Mouse (Mus musculus): ENCODE data around the gene Smap2. TPM values are rescaled to one million over a fixed set of nuclear protein-coding genes. Genes with fewer than 3 reads are reported as not detected.
A peak's percentile ranks its signal among the peaks of the same experiment; 100 is the strongest.
"Not testable (repeated sequence)": the region's sequence is repeated elsewhere in the genome, so short reads cannot be mapped to it uniquely, and the experiment has no call there.

Gene Smap2
- 12.8 and 14.5 TPM in 2 replicates for polyA plus RNA-seq (2014; fragmentation: Nextera tagmentation; extraction: Ambion mirVana)

DNA sequence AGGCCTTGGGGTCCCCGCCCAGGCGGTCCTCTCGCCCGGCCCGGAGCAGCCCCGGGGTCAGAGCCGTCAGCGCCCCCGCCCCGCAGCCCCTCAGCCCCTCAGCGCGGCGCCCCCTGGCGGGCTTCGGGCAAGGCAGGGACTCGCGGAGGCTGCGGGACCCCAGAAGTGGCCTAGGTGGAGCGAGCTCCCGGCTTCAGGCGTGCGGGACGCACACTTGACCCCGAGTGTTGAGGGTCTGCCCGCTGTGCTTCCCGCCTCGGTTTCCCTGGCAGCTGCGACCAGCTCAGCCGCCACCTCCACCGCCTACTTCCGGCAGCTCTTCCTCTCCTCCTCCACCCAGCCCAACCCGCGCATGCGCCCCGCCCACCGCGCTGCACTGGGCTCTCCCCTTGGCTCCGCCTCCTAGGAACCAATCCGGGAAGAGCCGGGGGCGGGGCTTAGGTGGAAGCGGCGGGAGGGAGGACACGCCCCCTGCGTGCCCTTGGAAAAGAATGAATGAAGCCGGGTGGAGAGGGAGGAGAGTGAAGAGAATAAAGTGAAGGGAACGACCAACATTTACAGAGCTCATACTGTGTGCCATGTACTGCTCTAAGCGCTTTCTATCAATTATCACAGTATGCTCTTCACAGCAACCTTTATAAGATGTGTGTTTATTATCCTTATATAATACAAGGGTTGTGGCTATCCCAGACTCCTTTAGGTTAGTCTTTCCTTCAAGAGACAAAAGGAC is at the start of gene Smap2:
Smap2 (minus strand) TSS at position 320 of the 730 bp plus-strand sequence.
- H3K27ac ChIP-seq (ENCODE audit: low read depth, low read length), result peak within 1 kb of the TSS; percentile 70
- peaks cover 21% of the 10 kb centered on the region for H3K4me1 ChIP-seq (ENCODE audit: control insufficient read depth, insufficient read depth, low read length)
- H3K9ac ChIP-seq (ENCODE audit: low read depth, low read length), result peak within 1 kb of the TSS; percentile 81
- ATAC-seq (replicated peaks; ENCODE audit: insufficient number of reproducible peaks, low FRiP score, low TSS enrichment), result peak; percentile 98
- peak within 1 kb of the TSS; percentile 93 for H3K4me2 ChIP-seq
- H3K27me3 ChIP-seq (ENCODE audit: control insufficient read depth, insufficient read depth, low read length), result no peaks in the 10 kb centered on the region
- peak within 1 kb of the TSS; percentile 99 for H3K4me3 ChIP-seq (ENCODE audit: low read depth, low read length)
- H3K36me3 ChIP-seq (ENCODE audit: control insufficient read depth, insufficient read depth, low read length), result no peaks in the 10 kb centered on the region
- no peaks in the 10 kb centered on the region for H3K9me3 ChIP-seq (replicated peaks; ENCODE audit: control insufficient read depth, low read length)
- under 1% methylated on average over 38 of the region's 48 CpGs for WGBS (ENCODE audit: insufficient replicate concordance)

DNA sequence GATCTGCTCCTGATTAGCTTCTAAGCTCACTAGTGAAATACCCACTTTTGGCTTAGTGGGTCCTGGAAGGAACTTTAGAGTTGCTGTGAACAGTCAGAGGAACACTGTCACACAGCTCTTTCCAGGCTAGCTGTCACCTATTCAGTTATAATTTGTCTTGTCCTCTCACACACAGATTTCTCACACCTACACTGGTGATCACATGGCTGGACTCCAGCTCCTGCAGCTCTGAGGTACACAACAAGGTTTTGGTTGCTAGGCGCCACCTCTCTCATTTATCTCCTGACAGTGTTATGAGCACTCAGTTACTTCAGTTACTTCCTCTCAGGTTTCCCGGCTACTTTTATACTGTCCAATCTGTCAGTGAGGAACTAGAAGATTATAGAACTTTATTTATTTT is 48.3 kb upstream of the Smap2 start:
- Histone ChIP-seq H3K27me3 (ENCODE audit: control insufficient read depth, insufficient read depth, low read length) (no peaks in the 10 kb centered on the region), H3K9ac (ENCODE audit: low read depth, low read length) (no peak overlapping the region), H3K4me1 (ENCODE audit: control insufficient read depth, insufficient read depth, low read length) (no peaks in the 10 kb centered on the region), H3K4me3 (ENCODE audit: low read depth, low read length) (no peak overlapping the region), H3K27ac (ENCODE audit: low read depth, low read length) (no peak overlapping the region), H3K36me3 (ENCODE audit: control insufficient read depth, insufficient read depth, low read length) (peaks cover 9% of the 10 kb centered on the region), H3K9me3 (replicated peaks; ENCODE audit: control insufficient read depth, low read length) (no peaks in the 10 kb centered on the region), H3K4me2 (no peak overlapping the region)
- 62% methylated on average over 2 of the region's 2 CpGs for WGBS (ENCODE audit: insufficient replicate concordance)
- no peak for ATAC-seq (replicated peaks; ENCODE audit: insufficient number of reproducible peaks, low FRiP score, low TSS enrichment)

DNA sequence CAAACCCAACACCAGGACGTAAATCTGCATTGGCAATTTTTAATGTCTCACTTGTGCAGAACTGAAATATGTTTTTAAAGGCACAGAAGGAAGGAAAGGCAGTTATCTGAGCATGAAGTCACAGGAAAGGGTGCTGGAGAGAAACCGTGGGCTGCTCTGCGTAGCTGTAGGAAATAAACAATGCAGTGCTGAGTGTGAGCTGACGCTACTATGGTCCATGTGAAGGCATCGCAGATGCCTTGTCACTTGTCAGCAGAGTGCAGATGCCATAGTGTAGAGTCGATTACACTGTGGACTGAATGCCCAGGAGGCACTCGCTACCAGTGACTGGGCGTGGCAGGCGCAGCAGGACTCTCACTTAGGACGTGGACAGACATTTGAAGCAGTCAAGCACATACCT is 42.2 kb upstream of the Smap2 start:
- not testable (repeated sequence) for ATAC-seq (replicated peaks; ENCODE audit: insufficient number of reproducible peaks, low FRiP score, low TSS enrichment); H3K27ac ChIP-seq (ENCODE audit: low read depth, low read length); H3K27me3 ChIP-seq (ENCODE audit: control insufficient read depth, insufficient read depth, low read length); H3K9ac ChIP-seq (ENCODE audit: low read depth, low read length); H3K9me3 ChIP-seq (replicated peaks; ENCODE audit: control insufficient read depth, low read length); H3K4me1 ChIP-seq (ENCODE audit: control insufficient read depth, insufficient read depth, low read length); H3K4me3 ChIP-seq (ENCODE audit: low read depth, low read length); H3K36me3 ChIP-seq (ENCODE audit: control insufficient read depth, insufficient read depth, low read length); H3K4me2 ChIP-seq
- WGBS (ENCODE audit: insufficient replicate concordance), result 64% methylated on average over 9 of the region's 10 CpGs

DNA sequence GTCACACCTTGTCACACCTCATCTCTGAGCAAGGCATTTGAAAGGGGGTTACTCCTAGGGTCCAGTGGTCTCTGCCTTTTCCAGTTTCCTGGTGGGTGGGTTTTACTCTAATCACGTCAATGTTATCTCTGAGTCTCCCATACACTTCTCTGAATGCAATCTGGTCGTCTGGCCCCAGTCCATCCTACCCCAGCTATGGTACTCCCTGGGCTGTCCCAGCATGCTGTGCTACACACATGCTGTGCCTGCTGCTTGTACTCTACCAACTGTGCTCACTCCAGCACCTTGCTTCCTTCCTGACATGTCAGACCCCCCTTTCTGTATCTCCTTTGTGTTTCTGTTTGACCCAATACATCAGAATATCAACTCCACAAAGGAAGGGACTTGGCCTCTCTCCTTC is 40.0 kb upstream of the Smap2 start:
- Histone ChIP-seq H3K9me3 (replicated peaks; ENCODE audit: control insufficient read depth, low read length) (no peaks in the 10 kb centered on the region), H3K27ac (ENCODE audit: low read depth, low read length) (no peak overlapping the region), H3K4me1 (ENCODE audit: control insufficient read depth, insufficient read depth, low read length) (peaks cover 9% of the 10 kb centered on the region), H3K4me2 (no peak overlapping the region), H3K9ac (ENCODE audit: low read depth, low read length) (no peak overlapping the region), H3K4me3 (ENCODE audit: low read depth, low read length) (no peak overlapping the region), H3K36me3 (ENCODE audit: control insufficient read depth, insufficient read depth, low read length) (no peaks in the 10 kb centered on the region; the same call in 1 of the 2 replicates), H3K27me3 (ENCODE audit: control insufficient read depth, insufficient read depth, low read length) (peaks cover 20% of the 10 kb centered on the region)
- 37% methylated on average over 2 of the region's 2 CpGs for WGBS (ENCODE audit: insufficient replicate concordance)
- no peak for ATAC-seq (replicated peaks; ENCODE audit: insufficient number of reproducible peaks, low FRiP score, low TSS enrichment)

DNA sequence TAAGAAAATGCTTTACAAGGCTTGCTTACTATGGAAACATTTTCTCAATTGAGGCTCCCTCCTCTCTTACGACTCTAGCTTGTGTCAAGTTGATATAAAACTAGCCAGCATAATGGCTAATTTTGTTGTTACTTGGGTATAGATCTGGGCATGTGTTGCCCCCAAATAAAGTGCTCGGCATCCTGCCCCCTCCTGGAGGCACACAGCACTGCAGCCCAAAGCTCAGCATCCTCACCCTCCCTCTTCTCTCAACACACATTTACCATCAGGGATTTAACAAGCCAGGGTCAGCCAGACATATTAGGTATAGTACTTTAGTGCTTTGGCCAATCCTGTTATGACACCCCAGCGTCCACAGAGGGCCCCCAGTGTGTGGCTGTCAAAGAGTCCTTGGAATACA is 39.3 kb upstream of the Smap2 start:
- Histone ChIP-seq H3K9ac (ENCODE audit: low read depth, low read length) (no peak overlapping the region), H3K4me1 (ENCODE audit: control insufficient read depth, insufficient read depth, low read length) (peaks cover 10% of the 10 kb centered on the region), H3K27me3 (ENCODE audit: control insufficient read depth, insufficient read depth, low read length) (peaks cover 23% of the 10 kb centered on the region), H3K4me2 (no peak overlapping the region), H3K36me3 (ENCODE audit: control insufficient read depth, insufficient read depth, low read length) (no peaks in the 10 kb centered on the region), H3K27ac (ENCODE audit: low read depth, low read length) (no peak overlapping the region), H3K4me3 (ENCODE audit: low read depth, low read length) (no peak overlapping the region), H3K9me3 (replicated peaks; ENCODE audit: control insufficient read depth, low read length) (no peaks in the 10 kb centered on the region)
- no peak for ATAC-seq (replicated peaks; ENCODE audit: insufficient number of reproducible peaks, low FRiP score, low TSS enrichment)
- WGBS (ENCODE audit: insufficient replicate concordance), result 44% methylated on average over 3 of the region's 3 CpGs

DNA sequence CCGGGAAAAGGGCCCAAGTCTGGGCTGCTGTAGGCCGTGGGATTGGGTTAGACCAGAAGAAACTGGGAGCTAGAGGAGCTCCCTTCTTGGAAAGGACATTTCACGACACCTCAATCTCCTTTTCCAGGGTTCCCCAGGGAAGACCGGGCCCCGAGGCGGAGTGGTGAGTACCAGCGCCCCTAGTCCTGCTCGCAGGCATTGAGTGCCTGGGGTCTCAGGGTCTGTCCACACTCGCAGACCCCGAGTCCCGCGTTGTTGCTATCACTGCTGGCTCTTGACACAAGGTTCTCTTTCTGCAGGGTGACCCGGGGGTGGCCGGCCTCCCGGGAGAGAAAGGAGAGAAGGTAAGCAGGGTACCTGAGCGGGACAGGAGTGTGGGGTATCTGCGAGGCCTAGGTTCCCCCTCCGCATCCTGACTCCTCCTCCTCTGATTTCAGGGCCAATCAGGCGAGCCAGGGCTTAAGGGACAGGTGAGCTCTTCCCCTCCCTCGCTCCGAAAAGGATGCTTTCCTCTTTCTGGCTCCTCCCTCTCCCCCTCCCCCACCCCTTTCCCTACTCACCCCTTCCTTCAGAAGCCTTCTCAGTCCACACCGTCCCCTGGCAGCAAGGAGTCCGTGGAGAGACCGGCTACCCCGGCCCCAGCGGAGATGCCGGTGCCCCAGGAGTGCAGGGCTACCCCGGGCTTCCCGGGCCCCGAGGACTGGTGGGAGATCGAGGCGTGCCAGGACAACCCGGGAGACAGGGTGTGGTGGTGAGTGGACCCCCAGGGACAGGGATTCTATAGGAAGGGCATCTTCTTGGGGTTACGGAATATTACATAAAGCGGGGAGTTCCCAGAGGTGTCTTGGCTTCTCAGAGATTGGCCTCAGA is 35.6 kb upstream of the Smap2 start:
- ATAC-seq (replicated peaks; ENCODE audit: insufficient number of reproducible peaks, low FRiP score, low TSS enrichment), result no peak
- Histone ChIP-seq H3K4me3 (ENCODE audit: low read depth, low read length) (peak overlapping the region; percentile 23), H3K4me1 (ENCODE audit: control insufficient read depth, insufficient read depth, low read length) (peaks cover 10% of the 10 kb centered on the region), H3K9me3 (replicated peaks; ENCODE audit: control insufficient read depth, low read length) (no peaks in the 10 kb centered on the region), H3K27ac (ENCODE audit: low read depth, low read length) (no peak overlapping the region), H3K4me2 (peak overlapping the region; percentile 56), H3K9ac (ENCODE audit: low read depth, low read length) (peak overlapping the region; percentile 54), H3K36me3 (ENCODE audit: control insufficient read depth, insufficient read depth, low read length) (no peaks in the 10 kb centered on the region), H3K27me3 (ENCODE audit: control insufficient read depth, insufficient read depth, low read length) (peaks cover 23% of the 10 kb centered on the region)
- 10% methylated on average over 35 of the region's 35 CpGs for WGBS (ENCODE audit: insufficient replicate concordance)

DNA sequence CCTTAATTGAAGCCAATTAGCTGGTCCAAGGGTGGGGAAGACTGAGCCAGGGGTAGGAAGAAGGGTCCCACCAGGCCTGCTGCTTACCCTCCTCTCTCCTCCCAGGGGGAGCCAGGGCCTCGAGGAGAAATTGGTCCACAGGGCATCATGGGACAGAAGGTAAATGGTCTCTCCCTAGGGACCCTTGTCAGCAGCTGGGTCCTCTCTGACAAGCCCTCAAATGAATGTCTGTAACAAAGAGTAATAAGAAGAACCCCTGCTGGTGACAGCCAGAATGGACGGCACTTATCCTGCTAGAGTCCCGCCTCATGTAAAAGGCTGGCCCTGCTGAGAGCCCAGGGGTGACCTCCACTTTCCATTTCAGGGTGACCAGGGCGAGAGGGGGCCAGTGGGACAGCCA is 34.8 kb upstream of the Smap2 start:
- no peak for ATAC-seq (replicated peaks; ENCODE audit: insufficient number of reproducible peaks, low FRiP score, low TSS enrichment)
- Histone ChIP-seq H3K9ac (ENCODE audit: low read depth, low read length) (peak overlapping the region; percentile 54; the same call in 1 of the 2 replicates), H3K9me3 (replicated peaks; ENCODE audit: control insufficient read depth, low read length) (no peaks in the 10 kb centered on the region), H3K36me3 (ENCODE audit: control insufficient read depth, insufficient read depth, low read length) (no peaks in the 10 kb centered on the region), H3K4me1 (ENCODE audit: control insufficient read depth, insufficient read depth, low read length) (peaks cover 10% of the 10 kb centered on the region), H3K27ac (ENCODE audit: low read depth, low read length) (no peak overlapping the region), H3K4me3 (ENCODE audit: low read depth, low read length) (no peak overlapping the region), H3K4me2 (peak overlapping the region; percentile 56), H3K27me3 (ENCODE audit: control insufficient read depth, insufficient read depth, low read length) (peaks cover 23% of the 10 kb centered on the region)
- WGBS (ENCODE audit: insufficient replicate concordance), result 25% methylated on average over 4 of the region's 4 CpGs

DNA sequence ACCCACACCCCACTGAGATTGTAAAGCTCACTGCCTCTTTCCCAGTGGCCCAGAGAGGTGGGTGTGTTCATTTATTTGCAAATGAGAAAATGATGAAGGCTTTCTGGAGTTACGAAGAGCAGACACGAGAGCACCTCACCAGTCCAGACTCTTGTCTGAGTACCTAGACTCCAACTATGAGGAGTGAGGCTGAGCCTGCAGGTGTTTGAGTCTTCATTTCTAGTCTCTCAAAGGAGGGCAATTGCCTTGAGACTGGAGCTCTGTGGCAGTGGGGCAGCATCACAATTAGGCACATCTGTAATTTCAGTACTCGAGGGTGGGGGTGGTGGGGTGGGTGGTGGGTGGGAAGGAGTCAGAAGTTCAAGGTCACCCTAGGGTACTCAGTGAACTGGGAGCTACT is 25.9 kb upstream of the Smap2 start:
- H3K27ac ChIP-seq (ENCODE audit: low read depth, low read length), result no peak overlapping the region
- H3K4me2 ChIP-seq, result no peak overlapping the region
- peaks cover 26% of the 10 kb centered on the region for H3K27me3 ChIP-seq (ENCODE audit: control insufficient read depth, insufficient read depth, low read length)
- no peaks in the 10 kb centered on the region for H3K9me3 ChIP-seq (replicated peaks; ENCODE audit: control insufficient read depth, low read length)
- H3K4me1 ChIP-seq (ENCODE audit: control insufficient read depth, insufficient read depth, low read length), result peaks cover 15% of the 10 kb centered on the region
- ATAC-seq (replicated peaks; ENCODE audit: insufficient number of reproducible peaks, low FRiP score, low TSS enrichment), result no peak
- WGBS (ENCODE audit: insufficient replicate concordance), result 76% methylated on average over 3 of the region's 3 CpGs
- no peak overlapping the region for H3K9ac ChIP-seq (ENCODE audit: low read depth, low read length)
- no peak overlapping the region for H3K4me3 ChIP-seq (ENCODE audit: low read depth, low read length)
- H3K36me3 ChIP-seq (ENCODE audit: control insufficient read depth, insufficient read depth, low read length), result no peaks in the 10 kb centered on the region
